Mouse (Mus musculus): Measurements from ENCODE around the gene Taf10. TPM values are rescaled to one million over a fixed set of nuclear protein-coding genes. Genes with fewer than 3 reads are reported as not detected.

The Taf10 gene
- total RNA-seq, 2 experiments from 2014 or later: 102 to 108 TPM

DNA sequence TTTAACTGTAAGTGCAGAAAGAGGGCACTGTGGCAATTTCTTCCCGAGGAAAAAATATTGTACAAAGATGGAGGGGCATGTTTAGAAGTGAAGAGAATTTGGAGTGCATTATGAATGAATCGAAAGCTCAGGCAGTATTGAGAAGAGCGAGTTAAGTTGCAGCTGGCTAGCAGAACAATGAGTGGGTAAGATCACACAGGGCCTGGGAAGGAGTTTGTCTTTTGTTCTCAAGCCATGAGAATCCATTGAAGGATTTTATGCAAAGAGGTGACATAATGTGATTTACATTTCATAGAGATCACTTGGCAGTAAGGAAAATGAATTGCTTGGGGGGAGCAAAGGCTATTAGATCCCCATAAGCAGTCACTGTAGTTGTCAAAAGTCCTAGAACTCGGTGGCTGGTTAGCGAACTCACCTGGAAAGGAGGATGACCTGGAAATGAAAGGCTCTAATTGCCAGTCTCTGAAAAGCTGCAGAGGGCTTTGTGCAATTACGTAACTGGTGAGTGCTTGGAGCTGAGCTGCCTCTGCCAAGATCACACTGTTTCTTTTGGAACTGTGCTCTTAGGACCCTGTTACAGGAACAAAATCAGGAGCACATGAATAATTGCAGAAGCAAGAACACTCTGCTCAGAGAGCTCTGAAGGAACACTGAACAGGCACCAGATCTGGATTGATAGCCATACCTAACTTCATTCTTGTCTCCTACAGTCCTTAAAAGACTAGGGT lies 15.3 kb downstream of the Taf10 start:
- DNase-seq: no peak
- intact Hi-C loops (cut with DNase I): no loop called here

DNA sequence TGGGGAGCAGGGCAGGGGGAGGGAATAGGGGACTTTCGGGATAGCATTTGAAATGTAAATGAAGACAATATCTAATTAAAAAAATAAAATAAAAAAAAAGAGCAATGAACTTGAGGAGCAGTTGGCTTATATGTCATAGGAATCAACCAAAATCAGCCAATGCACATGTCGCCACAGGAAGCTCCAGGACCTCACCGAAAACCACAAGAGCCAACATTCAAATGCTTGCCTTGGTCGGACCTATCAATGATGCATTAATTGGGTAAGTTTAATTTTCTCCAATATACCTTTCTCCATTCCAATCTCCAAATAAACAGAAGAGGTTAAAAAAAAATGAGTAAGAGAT lies 17.2 kb downstream of the Taf10 start:
- DNase-seq: no peak
- intact Hi-C loops (cut with DNase I): loop anchor here (1.0 to 2.0 kb wide), 2 partner anchors 84 to 91 kb away; partner anchors contain the start of gene Mrpl17

DNA sequence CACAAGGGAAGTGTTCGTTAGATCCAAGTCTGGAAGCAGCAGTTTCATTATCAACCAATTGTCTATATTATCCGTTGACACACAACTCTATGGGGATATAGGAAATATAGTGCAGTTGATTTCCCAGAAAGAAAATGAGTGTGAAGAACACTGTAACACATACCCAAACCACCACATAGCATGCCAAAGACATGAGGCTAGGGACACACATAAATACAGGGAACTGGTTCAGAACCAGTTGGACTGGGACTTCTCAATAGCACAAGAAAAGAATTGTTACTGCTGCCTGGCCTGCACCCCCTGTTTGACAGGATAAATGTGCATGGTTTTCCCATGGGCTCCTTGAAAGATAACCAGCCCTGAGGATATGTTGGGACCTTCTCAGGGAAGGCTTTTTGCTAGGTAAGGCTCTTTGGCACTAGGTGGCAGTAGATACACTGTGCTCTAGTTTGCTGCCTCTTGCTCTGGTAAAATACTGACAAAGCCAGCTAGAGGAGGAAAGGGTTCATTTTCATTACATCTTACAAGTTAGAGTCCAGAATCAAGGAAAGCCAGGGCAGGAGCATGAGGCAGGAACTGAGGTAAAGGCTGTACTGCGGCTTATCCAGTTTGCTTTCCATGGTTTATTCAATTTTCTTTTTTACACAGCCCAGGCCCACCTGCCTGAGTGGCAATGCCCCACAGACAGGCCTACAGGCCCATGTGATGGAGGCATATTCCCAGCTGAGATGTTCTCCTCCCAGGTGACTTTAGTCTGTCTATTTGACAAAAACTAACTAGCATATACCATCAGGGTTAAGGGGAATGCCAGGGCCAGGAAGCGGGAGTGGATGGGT lies 17.8 kb downstream of the Taf10 start:
- intact Hi-C loops (cut with DNase I): loop anchor here (1.0 to 2.0 kb wide), 2 partner anchors 84 to 92 kb away; partner anchors contain the start of gene Mrpl17
- peak; percentile 63 to 72 for DNase-seq

DNA sequence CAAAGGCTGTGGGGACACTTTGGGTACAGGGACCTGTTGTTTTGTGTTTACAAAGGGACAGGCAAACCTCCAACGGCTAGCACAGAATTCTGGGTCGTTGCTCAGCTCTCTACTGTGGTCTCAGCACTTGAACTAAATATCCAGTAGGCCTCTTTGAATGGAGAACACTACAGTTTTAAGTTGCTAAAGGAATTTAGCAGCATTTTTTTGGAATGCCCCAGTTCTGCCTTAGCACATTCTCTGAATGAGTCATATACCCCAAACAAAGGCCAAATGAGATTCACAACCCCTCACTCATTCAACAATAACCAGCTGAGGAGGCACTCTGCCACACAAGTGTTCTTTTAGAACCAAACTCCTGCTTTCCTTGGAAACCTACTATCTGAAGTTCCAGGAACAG lies 22.2 kb downstream of the Taf10 start:
- intact Hi-C loops (cut with DNase I): no loop called here
- DNase-seq: no peak

DNA sequence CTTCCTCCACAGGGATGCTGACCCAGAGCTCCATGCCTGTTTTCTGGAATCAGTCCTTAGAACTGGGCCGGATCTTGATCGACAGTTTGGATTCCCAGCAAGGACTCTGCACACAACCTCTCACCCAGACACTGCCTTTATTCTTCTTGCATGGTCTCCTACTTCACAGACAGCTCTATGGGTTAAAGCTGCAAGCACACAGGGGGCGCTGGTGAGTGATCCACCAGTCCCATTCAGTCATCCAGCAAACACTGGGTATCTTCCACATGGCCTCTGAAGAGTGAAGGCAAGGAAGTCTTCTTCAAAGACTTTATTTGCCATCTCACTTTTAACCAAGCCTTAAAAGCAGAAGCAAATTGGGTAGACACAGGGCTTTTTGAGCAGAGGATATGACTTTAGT lies 28.8 kb downstream of the Taf10 start:
- DNase-seq: no peak
- intact Hi-C loops (cut with DNase I): no loop called here

DNA sequence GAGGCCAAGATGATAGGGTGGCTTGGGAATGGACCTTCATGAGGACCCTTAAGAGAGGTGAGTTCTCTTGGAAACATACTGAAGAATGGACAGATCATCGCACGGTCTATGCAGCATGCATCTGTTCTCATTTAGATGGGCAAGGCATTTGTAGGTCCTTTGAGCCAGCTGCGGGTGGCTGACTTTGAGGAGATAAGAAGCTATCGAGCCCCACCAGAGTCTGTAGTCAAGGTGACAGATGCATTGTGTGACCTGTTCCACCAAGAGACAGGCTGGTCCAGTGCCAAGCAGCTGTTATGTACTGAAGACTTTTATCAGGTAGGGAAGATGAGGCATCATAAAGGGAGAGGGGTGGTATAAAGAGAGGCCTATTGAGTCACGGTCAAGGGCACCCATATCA lies 35.4 kb downstream of the Taf10 start:
- intact Hi-C loops (cut with DNase I): no loop called here

DNA sequence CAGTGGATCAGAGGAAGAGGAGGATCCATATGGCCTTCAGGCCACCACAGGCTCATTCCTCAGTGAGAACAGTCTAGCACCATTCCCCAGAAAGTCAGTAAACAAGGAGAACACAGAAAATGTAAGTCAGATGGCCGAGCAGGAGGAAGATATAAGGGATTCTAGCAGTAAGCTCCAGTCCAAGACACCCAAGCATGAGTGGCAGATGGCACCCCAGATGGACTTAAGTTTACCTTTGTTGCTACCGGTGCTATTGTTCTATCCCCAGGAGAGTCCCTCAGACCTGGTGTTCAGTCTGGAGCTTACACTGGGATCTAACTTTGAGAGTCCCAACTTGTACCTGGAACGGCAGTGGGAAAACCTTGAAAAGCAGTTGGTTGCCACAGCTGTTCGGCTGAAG lies 40.3 kb downstream of the Taf10 start:
- intact Hi-C loops (cut with DNase I): no loop called here
- no peak for DNase-seq

More for the DNA sequence above, 35.4 kb downstream of the Taf10 start:
- DNase-seq: no peak

DNA sequence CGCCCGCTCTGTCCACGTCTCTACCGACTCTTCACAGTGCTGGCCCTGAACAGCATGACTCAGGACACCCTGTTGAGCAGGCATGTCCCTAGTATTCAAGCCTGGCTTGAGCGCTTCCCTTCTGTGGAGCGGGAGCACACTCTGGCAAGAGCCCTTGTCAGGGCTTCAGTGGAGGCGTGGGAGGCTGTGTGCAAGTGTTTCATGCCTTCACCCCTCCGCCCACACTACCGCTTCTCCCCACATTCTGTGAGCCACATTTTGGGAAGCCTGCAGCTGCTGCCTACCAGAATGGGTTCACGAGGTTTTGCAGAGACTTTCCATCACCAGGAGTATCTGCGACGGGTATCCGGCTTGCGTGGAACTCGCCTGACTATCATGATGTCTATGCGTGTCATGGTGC lies 41.0 kb downstream of the Taf10 start:
- no peak for DNase-seq
- intact Hi-C loops (cut with DNase I): no loop called here

DNA sequence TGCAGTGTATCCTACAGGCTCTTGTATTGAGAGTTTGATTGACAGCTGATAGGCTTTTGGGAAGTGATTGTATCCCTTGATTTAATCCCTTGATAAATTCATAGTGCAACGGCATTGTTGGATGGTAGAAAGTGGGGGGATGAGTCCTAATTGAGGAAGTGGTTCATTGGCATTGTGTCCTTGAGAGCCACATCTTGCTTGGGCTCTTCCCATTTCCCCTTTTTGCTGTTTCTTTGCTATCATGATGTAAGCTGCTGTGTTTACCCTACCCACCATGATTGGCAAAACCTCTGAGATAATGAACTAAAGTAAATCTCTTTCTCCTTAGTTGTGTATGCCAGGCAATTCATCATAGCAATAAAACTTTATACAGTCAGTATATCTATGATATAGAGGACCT lies 53.3 kb downstream of the Taf10 start:
- intact Hi-C loops (cut with DNase I): no loop called here
- DNase-seq: no peak

Other genes starting within 250 kb of the Taf10 start
- gene Smpd1, start 190.0 kb downstream of the Taf10 start, total RNA-seq (2021): 100 to 1,000 TPM; 120 to 137 TPM
- gene Apbb1, start 162.7 kb downstream of the Taf10 start, total RNA-seq (2021): 10 to 100 TPM; 67.0 to 76.3 TPM
- gene Hpx, start 144.2 kb downstream of the Taf10 start, total RNA-seq (2021): under 1 TPM; 0.17 to 0.34 TPM
- gene Trim3, start 110.8 kb downstream of the Taf10 start, total RNA-seq (2021): 10 to 100 TPM; 34.4 to 36.9 TPM
- gene Timm10b, start 104.3 kb downstream of the Taf10 start, total RNA-seq (2021): 100 to 1,000 TPM in 1 of 2 experiments, 10 to 100 TPM in 1; 97.3 to 100 TPM
- gene Arfip2, start 103.9 kb downstream of the Taf10 start, total RNA-seq (2021): 10 to 100 TPM; 24.1 to 24.5 TPM
- gene Gm45799, start 103.8 kb downstream of the Taf10 start, total RNA-seq (2021): 1 to 10 TPM; 1.1 to 3.0 TPM
- under 1 TPM; 0.45 to 0.72 TPM for gene Dnhd1, start 93.5 kb downstream of the Taf10 start, total RNA-seq (2021)
- 100 to 1,000 TPM; 156 to 157 TPM for gene Ilk, start 7.8 kb downstream of the Taf10 start, total RNA-seq (2021)
- 10 to 100 TPM; 14.3 to 14.7 TPM for gene Rrp8, start 7.0 kb downstream of the Taf10 start, total RNA-seq (2021)
- 10 to 100 TPM; 42.2 to 46.6 TPM for gene Tpp1, start 7.9 kb upstream of the Taf10 start, total RNA-seq (2021)
- 10 to 100 TPM; 30.6 to 34.2 TPM for gene Dchs1, start 43.3 kb upstream of the Taf10 start, total RNA-seq (2021)
- 100 to 1,000 TPM in 1 of 2 experiments, 10 to 100 TPM in 1; 100.0 to 110 TPM for gene Mrpl17, start 66.7 kb upstream of the Taf10 start, total RNA-seq (2021)
- gene Gm4070, start 209.6 kb upstream of the Taf10 start, total RNA-seq (2021): 1 to 10 TPM; 6.6 to 6.8 TPM